Mouse (Mus musculus) c-Kit-positive CD71-positive TER-119-negative erythroid progenitor cells, embryonic 14.5 days (primary cell): ENCODE measurements around the gene Sipa1l2.

Experiments used
- DNase-seq: peaks from one replicate; pipeline ENCODE4 v3.0.0-alpha.2; 2013; ENCODE audit warnings: low read depth

Sipa1l2 gene

GRCm38 (mm10) chr8:125576127-125576526, 6.5 kb upstream of the Sipa1l2 start:
- no peak for DNase-seq

- DNase-seq: no peak
Measured at GRCm38 (mm10) chr8:125574280-125574679, 4.7 kb upstream of the Sipa1l2 start.

GRCm38 (mm10) chr8:125572246-125572645, 2.6 kb upstream of the Sipa1l2 start:
- no peak for DNase-seq

GRCm38 (mm10) chr8:125570835-125571465, 1.3 kb upstream of the Sipa1l2 start:
- DNase-seq: no peak

GRCm38 (mm10) chr8:125570389-125570788, 781 bp upstream of the Sipa1l2 start:
- DNase-seq: no peak

- no peak for DNase-seq
Measured at GRCm38 (mm10) chr8:125568851-125569532, 616 bp downstream of the Sipa1l2 start.

- no peak for DNase-seq
Measured at GRCm38 (mm10) chr8:125568421-125568850, 1.2 kb downstream of the Sipa1l2 start.

- DNase-seq: no peak
Measured at GRCm38 (mm10) chr8:125567569-125567968, 2.0 kb downstream of the Sipa1l2 start.

GRCm38 (mm10) chr8:125562878-125563277, 6.7 kb downstream of the Sipa1l2 start:
- DNase-seq: no peak

- no peak for DNase-seq
Measured at GRCm38 (mm10) chr8:125560825-125561490, 8.7 kb downstream of the Sipa1l2 start.

- no peak for DNase-seq
Measured at GRCm38 (mm10) chr8:125559066-125559653, 10.4 kb downstream of the Sipa1l2 start.

- no peak for DNase-seq
Measured at GRCm38 (mm10) chr8:125558109-125559065, 11.2 kb downstream of the Sipa1l2 start.

- DNase-seq: no peak
Measured at GRCm38 (mm10) chr8:125557391-125558108, 12.1 kb downstream of the Sipa1l2 start.

- no peak for DNase-seq
Measured at GRCm38 (mm10) chr8:125556706-125557105, 12.9 kb downstream of the Sipa1l2 start.

GRCm38 (mm10) chr8:125550567-125550966, 19.0 kb downstream of the Sipa1l2 start:
- DNase-seq: no peak

GRCm38 (mm10) chr8:125547296-125547695, 22.3 kb downstream of the Sipa1l2 start:
- no peak for DNase-seq

GRCm38 (mm10) chr8:125545866-125546265, 23.7 kb downstream of the Sipa1l2 start:
- DNase-seq: no peak

- DNase-seq: no peak
Measured at GRCm38 (mm10) chr8:125542893-125543613, 26.6 kb downstream of the Sipa1l2 start.

GRCm38 (mm10) chr8:125539056-125540013, 30.3 kb downstream of the Sipa1l2 start:
- no peak for DNase-seq
